Mouse (Mus musculus): ENCODE measurements around the gene Upk2. TPM values are rescaled to one million over a fixed set of nuclear protein-coding genes. Genes with fewer than 3 reads are reported as not detected.
"Not testable (repeated sequence)": the region's sequence is repeated elsewhere in the genome, so short reads cannot be mapped to it uniquely, and the experiment has no call there.

Upk2 gene
- polyA plus RNA-seq, 1 experiment from 2014 or later = 2.5 TPM

GRCm38 (mm10) chr9:44412306-44412705 is 42.5 kb downstream of the Upk2 start:
- H3K4me1 ChIP-seq = peaks cover 16% of the 10 kb centered on the region
- H3K4me3 ChIP-seq (replicated peaks) = no peak overlapping the region
- no peak for ATAC-seq (replicated peaks; ENCODE audit: low FRiP score)
- 87% methylated on average over 4 of the region's 4 CpGs for WGBS
- no peaks in the 10 kb centered on the region for H3K9me3 ChIP-seq (replicated peaks)
- H3K9ac ChIP-seq = no peak overlapping the region
- H3K27ac ChIP-seq = 0 out of 2 replicates have a peak overlapping the region, but pooled peaks have one; percentile 19
- no peaks in the 10 kb centered on the region for H3K27me3 ChIP-seq
- H3K4me2 ChIP-seq = no peak overlapping the region
- H3K36me3 ChIP-seq = peaks cover 71% of the 10 kb centered on the region

GRCm38 (mm10) chr9:44411601-44412130 is 43.1 kb downstream of the Upk2 start:
- Histone ChIP-seq H3K4me3 (replicated peaks) (no peak overlapping the region), H3K9me3 (replicated peaks) (no peaks in the 10 kb centered on the region), H3K36me3 (peaks cover 71% of the 10 kb centered on the region), H3K4me2 (no peak overlapping the region), H3K9ac (no peak overlapping the region), H3K27me3 (no peaks in the 10 kb centered on the region), H3K27ac (no peak overlapping the region), H3K4me1 (peaks cover 12% of the 10 kb centered on the region)
- WGBS = 91% methylated on average over 1 of the region's 1 CpGs
- no peak for ATAC-seq (replicated peaks; ENCODE audit: low FRiP score)

GRCm38 (mm10) chr9:44410647-44411336 is 44.0 kb downstream of the Upk2 start:
- Histone ChIP-seq H3K36me3 (peaks cover 64% of the 10 kb centered on the region), H3K9me3 (replicated peaks) (no peaks in the 10 kb centered on the region), H3K27me3 (no peaks in the 10 kb centered on the region), H3K9ac (no peak overlapping the region), H3K4me2 (no peak overlapping the region), H3K4me3 (replicated peaks) (no peak overlapping the region), H3K4me1 (peaks cover 16% of the 10 kb centered on the region), H3K27ac (no peak overlapping the region)
- ATAC-seq (replicated peaks; ENCODE audit: low FRiP score) = no peak
- WGBS = 80% methylated on average over 2 of the region's 2 CpGs

- ATAC-seq (replicated peaks; ENCODE audit: low FRiP score); H3K9me3 ChIP-seq (replicated peaks); H3K27ac ChIP-seq; H3K27me3 ChIP-seq: not testable (repeated sequence)
- Histone ChIP-seq H3K9ac (peak overlapping the region; percentile 91), H3K4me2 (peak overlapping the region; percentile 63), H3K4me3 (replicated peaks) (peak overlapping the region; percentile 86), H3K36me3 (peaks cover 68% of the 10 kb centered on the region), H3K4me1 (peaks cover 15% of the 10 kb centered on the region)
- WGBS = 78% methylated on average over 9 of the region's 9 CpGs
Measured at GRCm38 (mm10) chr9:44408693-44409092, 46.1 kb downstream of the Upk2 start.

GRCm38 (mm10) chr9:44407752-44408097 is 47.1 kb downstream of the Upk2 start:
- Histone ChIP-seq H3K27ac (peak overlapping the region; percentile 99), H3K4me1 (peaks cover 15% of the 10 kb centered on the region), H3K9ac (peak overlapping the region; percentile 91), H3K9me3 (replicated peaks) (no peaks in the 10 kb centered on the region), H3K4me2 (peak overlapping the region; percentile 63), H3K36me3 (peaks cover 70% of the 10 kb centered on the region), H3K27me3 (no peaks in the 10 kb centered on the region), H3K4me3 (replicated peaks) (peak overlapping the region; percentile 86)
- WGBS = 0% methylated on average over 24 of the region's 24 CpGs
- no peak; the same call in 1 of the 2 replicates for ATAC-seq (replicated peaks; ENCODE audit: low FRiP score)

- H3K36me3 ChIP-seq = peaks cover 70% of the 10 kb centered on the region
- whole genome bisulfite sequencing = 1% methylated on average over 51 of the region's 51 CpGs
Measured at GRCm38 (mm10) chr9:44406906-44407751, 47.6 kb downstream of the Upk2 start, which contains the start of the genes Rps25 and Trappc4. Gene Rps25 (plus strand): TSS chr9:44407139. Gene Trappc4 (minus strand): TSS chr9:44407600.

GRCm38 (mm10) chr9:44405011-44405410 is 49.8 kb downstream of the Upk2 start:
- ATAC-seq (replicated peaks; ENCODE audit: low FRiP score) = no peak
- H3K27ac ChIP-seq = no peak overlapping the region
- WGBS = 58% methylated on average over 3 of the region's 3 CpGs
- no peak overlapping the region for H3K4me3 ChIP-seq (replicated peaks)
- no peak overlapping the region for H3K4me2 ChIP-seq
- H3K27me3 ChIP-seq = no peaks in the 10 kb centered on the region
- peaks cover 15% of the 10 kb centered on the region for H3K4me1 ChIP-seq
- H3K9ac ChIP-seq = no peak overlapping the region
- peaks cover 70% of the 10 kb centered on the region for H3K36me3 ChIP-seq
- H3K9me3 ChIP-seq (replicated peaks) = no peaks in the 10 kb centered on the region

More at GRCm38 (mm10) chr9:44406906-44407751, 47.6 kb downstream of the Upk2 start, which contains the start of the genes Rps25 and Trappc4:
- H3K27ac ChIP-seq = peak within 1 kb of the TSS; percentile 99
- H3K27me3 ChIP-seq = no peaks in the 10 kb centered on the region
- H3K9me3 ChIP-seq (replicated peaks) = no peaks in the 10 kb centered on the region
- peak within 1 kb of the TSS; percentile 91 for H3K9ac ChIP-seq
- peak within 1 kb of the TSS; percentile 86 for H3K4me3 ChIP-seq (replicated peaks)
- H3K4me2 ChIP-seq = peak within 1 kb of the TSS; percentile 63
- H3K4me1 ChIP-seq = peaks cover 15% of the 10 kb centered on the region
- peak; percentile 97 for ATAC-seq (replicated peaks; ENCODE audit: low FRiP score)

Other genes with a start within 250 kb of the Upk2 start
- gene Cbl, start 220.9 kb downstream of the Upk2 start, polyA plus RNA-seq (2015; fragmentation: Nextera tagmentation; extraction: Ambion mirVana) = 18.6 and 22.9 TPM in 2 replicates
- not detected in 2 replicates for gene Ccdc153, start 214.3 kb downstream of the Upk2 start, polyA plus RNA-seq (2015; fragmentation: Nextera tagmentation; extraction: Ambion mirVana)
- gene Pdzd3, start 203.5 kb downstream of the Upk2 start, polyA plus RNA-seq (2015; fragmentation: Nextera tagmentation; extraction: Ambion mirVana) = 7.8 and 8.5 TPM in 2 replicates
- gene Nlrx1, start 186.4 kb downstream of the Upk2 start, polyA plus RNA-seq (2015; fragmentation: Nextera tagmentation; extraction: Ambion mirVana) = 6.5 and 7.9 TPM in 2 replicates
- gene Abcg4, start 166.4 kb downstream of the Upk2 start, polyA plus RNA-seq (2015; fragmentation: Nextera tagmentation; extraction: Ambion mirVana) = 2.5 and 3.4 TPM in 2 replicates
- gene Hinfp, start 149.3 kb downstream of the Upk2 start, polyA plus RNA-seq (2015; fragmentation: Nextera tagmentation; extraction: Ambion mirVana) = 27.1 and 27.9 TPM in 2 replicates
- gene C2cd2l, start 134.7 kb downstream of the Upk2 start, polyA plus RNA-seq (2015; fragmentation: Nextera tagmentation; extraction: Ambion mirVana) = 6.6 and 8.8 TPM in 2 replicates
- gene Dpagt1, start 129.0 kb downstream of the Upk2 start, polyA plus RNA-seq (2015; fragmentation: Nextera tagmentation; extraction: Ambion mirVana) = 41.7 and 46.7 TPM in 2 replicates
- 390 and 426 TPM in 2 replicates for gene H2afx, start 120.3 kb downstream of the Upk2 start, polyA plus RNA-seq (2015; fragmentation: Nextera tagmentation; extraction: Ambion mirVana)
- 126 and 145 TPM in 2 replicates for gene Hmbs, start 110.7 kb downstream of the Upk2 start, polyA plus RNA-seq (2015; fragmentation: Nextera tagmentation; extraction: Ambion mirVana)
- gene Vps11, start 93.3 kb downstream of the Upk2 start, polyA plus RNA-seq (2015; fragmentation: Nextera tagmentation; extraction: Ambion mirVana) = 30.4 and 32.9 TPM in 2 replicates
- 43.9 and 48.2 TPM in 2 replicates for gene Hyou1, start 75.5 kb downstream of the Upk2 start, polyA plus RNA-seq (2015; fragmentation: Nextera tagmentation; extraction: Ambion mirVana)
- gene Slc37a4, start 58.1 kb downstream of the Upk2 start, polyA plus RNA-seq (2015; fragmentation: Nextera tagmentation; extraction: Ambion mirVana) = 47.5 and 48.4 TPM in 2 replicates
- gene Rps25, start 47.8 kb downstream of the Upk2 start, polyA plus RNA-seq (2015; fragmentation: Nextera tagmentation; extraction: Ambion mirVana) = 1,882 and 2,019 TPM in 2 replicates
- 135 and 138 TPM in 2 replicates for gene Trappc4, start 47.4 kb downstream of the Upk2 start, polyA plus RNA-seq (2015; fragmentation: Nextera tagmentation; extraction: Ambion mirVana)
- gene Ccdc84, start 36.4 kb downstream of the Upk2 start, polyA plus RNA-seq (2015; fragmentation: Nextera tagmentation; extraction: Ambion mirVana) = 29.1 and 30.9 TPM in 2 replicates
- not detected in 2 replicates for gene Foxr1, start 13.8 kb downstream of the Upk2 start, polyA plus RNA-seq (2015; fragmentation: Nextera tagmentation; extraction: Ambion mirVana)
- gene Bcl9l, start 27.8 kb upstream of the Upk2 start, polyA plus RNA-seq (2015; fragmentation: Nextera tagmentation; extraction: Ambion mirVana) = 11.3 and 11.7 TPM in 2 replicates
- not detected in 2 replicates for gene Cxcr5, start 106.9 kb upstream of the Upk2 start, polyA plus RNA-seq (2015; fragmentation: Nextera tagmentation; extraction: Ambion mirVana)
- 16.7 and 17.9 TPM in 2 replicates for gene Ddx6, start 149.9 kb upstream of the Upk2 start, polyA plus RNA-seq (2015; fragmentation: Nextera tagmentation; extraction: Ambion mirVana)
- 0.22 and 0.23 TPM in 2 replicates for gene Treh, start 218.3 kb upstream of the Upk2 start, polyA plus RNA-seq (2015; fragmentation: Nextera tagmentation; extraction: Ambion mirVana)